Mouse (Mus musculus): ENCODE measurements at regions not wholly inside any gene's neighbourhood (a gene's known extent, or its start where the extent isn't known, plus 50 kb on each side); places are given as distances from the start of the nearest gene placed in this dataset.
"Not testable (repeated sequence)": the region's sequence is repeated elsewhere in the genome, so short reads cannot be mapped to it uniquely, and the experiment has no call there.

DNA sequence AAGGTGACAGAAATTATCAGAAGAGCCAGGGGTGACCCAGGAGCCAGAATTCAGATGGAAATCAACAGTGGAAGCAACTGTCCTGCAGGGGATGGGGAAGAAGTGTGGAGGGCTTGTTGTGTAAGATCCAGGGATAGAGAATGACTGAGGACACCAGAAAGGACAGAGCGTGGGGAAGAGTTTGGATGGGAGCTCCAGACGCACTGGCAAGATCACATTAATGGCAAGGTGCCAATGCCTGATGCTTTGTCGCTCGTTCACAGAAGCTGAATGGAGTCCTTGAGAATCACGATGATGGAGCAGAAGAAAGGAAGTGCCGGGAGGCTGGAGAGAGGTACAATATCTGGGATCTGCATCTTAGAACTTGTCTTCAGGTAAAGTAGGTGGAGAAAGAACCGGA, 519.0 kb upstream of the Fam160b2 start:
- WGBS, result 74% methylated on average over 7 of the region's 7 CpGs

DNA sequence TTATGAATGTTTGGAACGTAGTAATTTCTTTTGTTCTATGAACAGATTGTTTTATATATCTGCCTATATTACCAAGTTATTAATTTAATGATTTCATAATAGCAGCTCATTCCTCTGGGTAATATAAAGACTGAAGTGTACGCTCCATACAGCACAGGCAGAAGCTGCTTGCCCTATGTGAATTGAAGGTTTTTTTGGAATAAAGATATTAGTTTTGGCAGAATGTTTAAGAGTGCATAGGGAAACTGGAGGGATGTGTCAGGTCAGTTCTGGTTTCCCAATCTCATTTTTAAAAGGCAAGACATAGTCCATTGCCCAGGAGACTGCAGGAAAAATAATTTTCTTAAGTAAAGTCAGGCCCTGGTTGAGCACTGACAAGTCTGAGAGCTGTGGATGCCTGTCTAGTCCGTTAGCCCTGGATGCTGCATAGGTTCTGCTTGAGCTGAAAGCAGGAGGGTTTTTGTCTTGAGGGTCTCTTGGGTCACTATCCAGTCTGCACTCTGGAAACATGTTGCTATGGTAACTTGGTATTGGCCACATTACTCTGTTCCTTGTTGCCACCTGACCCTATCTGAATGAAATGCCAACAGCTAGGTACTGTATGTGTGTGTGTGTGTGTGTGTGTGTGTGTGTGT, 516.3 kb upstream of the Fam160b2 start:
- 84% methylated on average over 3 of the region's 3 CpGs for WGBS
- no peak for DNase-seq (ENCODE audit: low read depth, low spot score)

More for the DNA sequence above, 519.0 kb upstream of the Fam160b2 start:
- no peak for DNase-seq (ENCODE audit: low read depth, low spot score)

DNA sequence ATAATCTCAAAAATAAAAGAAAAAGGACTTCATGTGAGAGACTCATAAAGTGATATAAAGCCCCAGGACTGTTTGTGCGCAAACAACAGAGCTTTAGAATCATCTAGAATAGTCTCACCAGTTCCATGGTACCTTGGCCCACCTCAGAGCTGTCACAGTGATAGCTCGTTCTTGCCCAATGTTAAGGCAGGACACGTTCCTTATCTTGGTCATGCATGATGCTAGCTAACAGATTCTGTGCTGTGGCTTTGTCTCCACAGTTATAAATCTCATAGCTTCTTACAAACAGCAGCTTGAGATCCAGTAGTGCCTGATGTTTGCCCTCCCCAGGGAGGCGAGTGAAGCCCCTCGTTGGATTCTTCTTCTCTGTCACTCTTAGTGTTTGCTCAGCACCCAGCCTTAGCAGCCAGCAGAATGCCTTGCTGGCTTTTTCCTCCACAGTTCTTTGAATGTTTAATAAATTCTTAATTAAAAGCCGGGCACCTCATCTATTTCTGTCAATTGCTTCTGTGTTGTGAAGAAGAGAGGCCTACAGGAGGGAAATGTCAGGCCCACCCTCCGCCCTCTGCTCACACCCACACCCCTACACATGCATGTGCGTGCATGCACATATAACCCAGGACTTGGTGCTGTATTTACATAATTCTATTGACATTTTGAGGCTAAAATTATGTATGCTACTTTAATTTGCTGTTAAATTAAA, 515.6 kb upstream of the Fam160b2 start:
- no peak for DNase-seq (ENCODE audit: low read depth, low spot score)
- 68% methylated on average over 8 of the region's 8 CpGs for WGBS

DNA sequence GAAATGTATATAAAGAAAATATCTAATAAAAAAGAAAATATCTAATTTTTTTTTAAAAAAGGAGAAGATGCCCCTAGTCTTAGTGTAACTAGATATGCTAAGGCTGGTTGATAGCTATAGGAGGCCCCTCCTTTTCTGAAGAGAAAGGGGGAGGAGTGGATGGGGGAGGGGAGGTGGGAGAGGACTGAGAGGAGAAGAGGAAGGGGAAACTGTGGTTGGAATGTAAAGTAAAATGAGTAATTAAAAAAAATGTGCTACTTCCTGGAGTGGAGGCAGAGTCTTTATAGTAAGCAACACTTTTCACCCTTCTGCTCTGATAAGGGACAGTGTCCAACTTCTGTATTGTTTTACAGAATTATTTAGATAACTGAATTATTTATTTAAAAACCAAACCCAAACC, 513.6 kb upstream of the Fam160b2 start:
- no peak for DNase-seq (ENCODE audit: low read depth, low spot score)

DNA sequence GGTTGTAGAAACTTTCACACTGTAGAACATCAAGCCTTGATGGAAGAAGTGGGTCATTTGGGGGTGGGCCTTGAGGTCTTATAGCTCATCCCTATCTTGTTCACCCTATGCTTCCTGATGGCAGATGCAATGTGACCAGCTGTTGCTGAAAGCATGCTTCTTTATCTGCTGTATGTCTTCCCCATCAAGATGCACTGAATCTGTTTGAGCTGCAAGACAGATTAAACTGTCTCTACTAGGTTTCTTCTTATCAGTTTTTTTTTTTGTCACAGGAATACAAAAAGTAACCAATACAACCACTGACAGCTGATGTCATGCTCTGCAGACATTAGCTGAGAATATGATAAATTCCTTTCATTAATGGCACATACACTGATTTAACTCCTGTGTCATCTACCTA, 505.0 kb upstream of the Fam160b2 start:
- no peak for DNase-seq (ENCODE audit: low read depth, low spot score)

DNA sequence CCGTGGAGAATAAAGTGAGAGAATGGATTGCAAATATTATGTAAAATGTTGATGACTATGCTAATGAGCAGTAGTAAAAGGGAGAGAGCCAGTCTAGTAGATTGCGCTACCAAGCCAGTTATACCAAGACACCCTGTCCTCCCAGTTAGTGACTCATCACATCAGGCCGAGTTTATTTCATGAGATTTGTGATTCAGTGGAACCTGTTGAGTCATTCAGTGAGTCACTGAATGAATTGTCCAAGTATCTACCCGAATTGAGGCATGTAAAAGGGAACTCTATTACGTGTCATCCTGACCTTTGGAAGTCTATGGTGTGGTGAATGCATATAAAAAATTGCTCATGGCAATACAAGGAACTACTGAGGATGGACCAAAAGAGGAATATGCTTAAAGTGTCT, 504.3 kb upstream of the Fam160b2 start:
- DNase-seq (ENCODE audit: low read depth, low spot score), result peak; percentile 21
- WGBS, result 35% methylated on average over 5 of the region's 5 CpGs

DNA sequence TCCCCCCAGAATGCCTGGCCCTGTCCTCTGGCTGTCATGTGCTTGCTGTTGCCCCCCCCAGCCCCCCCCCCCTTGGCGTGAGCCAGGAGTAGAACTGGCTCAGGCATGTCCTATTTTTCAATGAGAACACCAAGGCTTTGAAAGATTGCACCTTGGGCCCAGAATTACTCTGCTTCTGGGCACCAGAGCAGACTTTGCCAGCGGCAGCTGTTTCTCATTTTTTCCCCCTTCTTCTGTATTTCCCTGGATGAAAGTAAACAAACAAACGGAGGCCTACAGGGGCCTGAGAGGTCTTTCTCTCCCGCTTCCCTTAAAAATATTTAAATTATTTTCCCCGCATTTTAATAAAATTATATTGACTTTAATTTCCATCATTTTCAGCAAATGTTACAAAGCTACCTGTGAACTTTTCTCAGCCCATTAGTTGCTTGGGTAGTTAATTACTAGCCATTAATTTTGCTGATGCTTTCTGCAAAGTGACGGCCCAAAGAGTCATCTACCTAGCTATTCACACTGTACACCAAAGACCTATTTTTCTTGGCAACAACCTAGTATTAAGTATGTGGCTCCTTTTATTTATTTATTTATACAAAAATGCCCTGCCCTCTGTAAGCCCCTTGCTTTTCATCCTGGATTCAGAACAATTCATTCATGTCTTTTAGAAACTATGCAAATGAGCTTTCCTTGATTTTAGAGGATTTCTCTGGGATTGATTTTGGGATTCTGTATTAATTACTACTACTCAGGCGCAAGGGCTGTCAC, 496.2 kb upstream of the Fam160b2 start:
- DNase-seq (ENCODE audit: low read depth, low spot score), result no peak
- WGBS, result 77% methylated on average over 7 of the region's 7 CpGs

DNA sequence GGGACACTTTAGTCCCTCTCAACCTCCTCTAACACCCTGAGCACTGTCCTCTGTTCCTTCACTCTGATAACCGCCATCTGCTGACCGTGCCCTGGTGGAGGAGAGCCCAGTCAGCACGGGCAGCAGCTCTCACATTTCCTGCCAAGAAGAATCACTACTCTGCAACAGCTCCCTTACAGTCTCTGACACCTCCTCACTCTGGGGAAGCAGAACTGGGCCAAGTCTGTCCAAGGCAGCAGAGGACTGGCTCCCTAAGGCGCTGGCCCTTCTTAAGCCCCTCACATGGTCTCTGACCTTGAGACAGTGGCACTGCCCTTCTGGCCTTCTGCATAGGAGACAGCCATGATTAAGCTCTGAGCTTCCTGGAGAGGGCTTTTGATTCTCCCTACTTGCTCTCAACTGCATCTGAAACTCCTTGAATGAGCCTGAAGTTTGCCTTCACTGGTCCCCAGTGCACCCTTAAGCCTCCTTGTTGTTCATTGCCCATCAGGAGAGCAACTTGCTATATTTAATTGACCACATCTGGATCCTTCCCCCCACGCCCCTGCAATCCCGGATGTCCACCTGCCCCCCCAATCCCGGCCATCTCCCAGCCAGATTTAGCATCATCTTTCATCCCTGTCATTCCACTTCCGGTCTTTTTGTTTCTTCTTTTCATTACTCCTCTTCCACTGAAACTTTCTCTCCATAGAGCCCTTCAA, 493.1 kb upstream of the Fam160b2 start:
- DNase-seq (ENCODE audit: low read depth, low spot score), result no peak
- 59% methylated on average over 8 of the region's 8 CpGs for WGBS

DNA sequence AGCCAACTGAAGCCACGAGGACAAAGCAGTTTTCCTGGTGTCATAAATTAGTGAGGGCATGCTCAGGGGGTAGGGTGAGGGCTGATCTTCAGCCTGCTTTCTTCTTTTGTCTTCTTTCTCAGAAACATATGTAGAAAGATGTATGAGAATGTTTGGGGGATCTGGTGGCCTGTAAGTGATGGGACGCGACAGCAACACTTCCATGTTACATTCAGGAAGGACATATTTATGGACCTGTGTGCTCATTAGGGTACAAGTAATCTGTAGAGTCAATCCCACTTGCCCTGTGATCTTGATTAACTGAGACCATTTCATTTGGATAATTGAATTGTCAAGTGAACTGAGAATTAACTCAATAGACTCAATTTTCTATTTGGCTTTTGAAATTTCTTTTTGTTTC, 486.1 kb upstream of the Fam160b2 start:
- 77% methylated on average over 3 of the region's 3 CpGs for WGBS
- DNase-seq (ENCODE audit: low read depth, low spot score), result no peak

DNA sequence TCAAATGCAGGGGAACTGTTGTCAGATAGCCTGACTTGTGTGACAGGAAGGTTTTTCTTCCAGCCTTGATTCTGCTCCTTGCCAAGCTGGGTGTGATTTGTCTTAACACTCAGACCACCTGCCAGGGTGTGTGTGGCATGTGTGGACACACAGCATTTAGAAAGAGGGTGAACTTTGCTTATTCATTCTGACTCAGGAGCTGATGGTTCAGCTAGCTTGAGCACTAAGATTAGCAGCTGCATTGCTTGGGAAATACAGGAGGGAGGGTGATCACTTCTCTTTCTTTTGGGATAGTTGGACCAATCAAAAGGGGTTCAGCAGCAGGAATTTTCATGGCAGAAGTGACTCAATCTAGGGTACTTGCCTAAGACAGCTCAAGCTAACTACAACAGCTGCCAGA, 482.7 kb upstream of the Fam160b2 start:
- no peak for DNase-seq (ENCODE audit: low read depth, low spot score)

DNA sequence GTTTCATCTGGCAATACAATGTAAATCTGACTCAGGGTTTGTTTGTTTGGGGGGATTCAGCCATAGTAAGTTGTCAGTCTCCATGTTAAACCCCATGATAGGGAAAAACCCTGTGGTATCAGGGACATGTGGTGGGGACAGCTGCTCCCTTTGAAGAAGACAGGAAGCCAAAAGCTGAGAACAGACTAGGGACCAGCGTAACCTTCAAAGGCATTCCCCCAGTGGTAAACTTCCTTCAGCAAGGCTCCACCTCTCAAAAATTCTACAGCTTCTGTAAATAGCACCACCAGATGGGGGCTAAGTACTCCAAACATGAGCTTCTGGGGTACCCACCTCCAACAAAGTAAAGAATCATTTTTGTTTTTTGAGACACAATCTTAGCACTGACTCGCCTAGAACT, 476.0 kb upstream of the Fam160b2 start:
- no peak for DNase-seq (ENCODE audit: low read depth, low spot score)
- WGBS, result 62% methylated on average over 2 of the region's 2 CpGs

DNA sequence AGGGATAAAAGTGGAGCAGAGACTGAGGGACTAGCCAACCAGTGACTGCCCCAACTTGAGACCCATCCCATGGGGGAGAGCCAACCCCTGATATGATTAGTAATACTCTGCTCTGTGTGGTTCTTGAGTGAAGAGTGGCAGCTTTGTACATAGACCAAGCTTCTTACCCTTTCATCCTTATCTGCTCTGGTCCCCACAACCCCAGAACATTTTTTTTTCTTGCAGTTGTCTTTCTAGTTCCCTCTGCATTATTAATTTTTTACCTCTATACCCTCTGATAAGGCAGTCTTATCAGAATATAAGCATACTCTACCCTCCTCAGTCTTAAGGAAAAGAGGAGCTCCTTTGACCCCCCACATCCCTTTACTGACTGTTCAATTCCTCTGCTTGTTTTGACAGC, 474.4 kb upstream of the Fam160b2 start:
- no peak for DNase-seq (ENCODE audit: low read depth, low spot score)

DNA sequence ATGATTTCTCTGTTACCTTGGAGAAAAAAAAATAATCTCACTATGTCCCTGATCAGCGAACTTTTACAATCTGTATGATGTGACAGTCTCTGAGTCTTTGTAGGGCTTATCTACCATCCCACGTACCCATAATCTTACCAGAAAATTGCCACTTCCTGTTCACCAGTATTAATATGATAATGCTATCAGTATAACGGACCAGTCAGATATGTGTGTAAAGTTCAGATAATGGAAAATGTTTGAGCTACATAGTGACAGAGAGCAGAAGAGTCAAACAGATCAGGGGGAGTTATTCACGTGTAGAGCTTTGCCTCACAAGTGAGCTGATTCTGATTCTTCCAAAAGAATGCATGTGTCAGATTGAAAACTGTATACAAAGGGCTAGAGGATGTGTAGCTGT, 466.0 kb upstream of the Fam160b2 start:
- WGBS, result 65% methylated on average over 4 of the region's 4 CpGs
- no peak for DNase-seq (ENCODE audit: low read depth, low spot score)

DNA sequence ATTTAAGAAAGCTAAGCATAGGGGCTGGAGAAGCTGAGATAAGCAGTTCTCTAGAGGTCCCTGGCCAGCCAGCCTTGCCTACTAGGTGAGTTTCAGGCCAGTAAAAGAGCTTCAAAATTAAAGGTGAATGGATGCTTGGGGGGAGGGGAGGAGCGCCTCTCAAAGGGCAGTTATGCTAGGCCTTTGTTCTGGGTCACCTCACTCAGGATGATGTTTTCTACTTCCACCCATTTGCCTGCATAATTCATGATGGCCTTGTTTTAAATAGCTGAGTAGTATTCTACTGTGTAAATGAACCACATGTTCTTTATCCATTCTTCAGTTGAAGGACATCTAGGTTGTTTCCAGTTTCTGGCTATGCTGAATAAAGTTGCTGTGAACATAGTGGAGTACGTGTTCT, 457.0 kb upstream of the Fam160b2 start:
- 89% methylated on average over 2 of the region's 2 CpGs for WGBS
- no peak for DNase-seq (ENCODE audit: low read depth, low spot score)

DNA sequence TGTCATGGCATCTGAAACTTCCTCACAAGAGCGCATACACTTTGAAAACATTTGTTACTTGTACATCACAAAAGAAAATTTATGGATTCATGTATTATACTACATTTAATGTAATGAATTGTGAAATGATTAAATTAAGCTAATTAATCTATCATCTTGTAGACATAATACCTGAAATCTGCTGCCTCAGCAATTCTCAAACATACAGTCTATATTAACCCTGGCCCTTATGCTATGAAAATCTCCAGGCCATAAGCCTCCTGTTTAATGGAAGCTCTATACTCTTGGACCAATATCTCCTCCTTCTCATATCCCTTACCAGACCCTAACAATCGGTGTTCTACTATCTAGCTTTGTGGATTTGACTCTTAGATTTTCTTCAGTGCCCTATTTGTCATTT, 455.8 kb upstream of the Fam160b2 start:
- WGBS, result 94% methylated on average over 2 of the region's 2 CpGs
- DNase-seq (ENCODE audit: low read depth, low spot score), result no peak

DNA sequence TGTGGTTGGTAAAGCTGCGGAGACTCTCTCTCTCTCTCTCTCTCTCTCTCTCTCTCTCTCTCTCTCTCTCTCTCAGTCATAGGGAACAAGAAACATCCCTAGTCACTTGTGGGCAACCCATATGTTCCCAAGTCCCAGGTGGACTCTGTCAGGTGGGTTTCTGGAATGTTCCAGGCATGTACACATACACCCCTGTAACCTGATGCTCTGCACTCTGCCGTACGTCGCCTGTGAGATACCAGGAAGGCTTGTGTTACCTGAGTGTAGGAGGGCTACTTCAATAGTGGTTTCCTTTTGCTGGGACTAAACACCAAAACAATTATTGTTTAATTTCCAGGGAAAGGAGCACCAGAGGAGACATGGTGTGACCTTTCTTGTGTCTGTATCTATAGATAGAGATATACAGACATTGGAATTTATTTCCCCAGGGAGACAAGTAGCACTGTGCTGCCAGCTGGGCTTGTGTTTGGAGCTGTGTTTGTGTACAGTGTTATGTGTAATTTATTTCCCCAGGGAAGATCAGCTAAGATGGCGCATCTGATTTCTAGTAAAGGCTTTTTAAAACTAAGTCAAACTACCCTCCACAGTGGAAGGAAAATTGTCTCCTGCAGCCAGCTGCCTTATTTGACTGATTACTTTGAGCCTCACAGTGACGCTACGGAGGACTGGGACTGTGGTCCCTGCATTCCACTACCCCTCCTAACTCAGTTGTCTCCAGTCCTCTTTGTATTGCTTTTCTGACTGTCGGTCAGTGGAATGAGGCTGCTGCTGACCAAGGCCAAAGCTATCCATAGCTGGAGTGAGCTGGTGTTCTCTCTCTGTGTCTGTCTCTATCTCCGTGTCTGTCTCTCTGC, 454.4 kb upstream of the Fam160b2 start:
- 54% methylated on average over 9 of the region's 9 CpGs for WGBS
- no peak for DNase-seq (ENCODE audit: low read depth, low spot score)

DNA sequence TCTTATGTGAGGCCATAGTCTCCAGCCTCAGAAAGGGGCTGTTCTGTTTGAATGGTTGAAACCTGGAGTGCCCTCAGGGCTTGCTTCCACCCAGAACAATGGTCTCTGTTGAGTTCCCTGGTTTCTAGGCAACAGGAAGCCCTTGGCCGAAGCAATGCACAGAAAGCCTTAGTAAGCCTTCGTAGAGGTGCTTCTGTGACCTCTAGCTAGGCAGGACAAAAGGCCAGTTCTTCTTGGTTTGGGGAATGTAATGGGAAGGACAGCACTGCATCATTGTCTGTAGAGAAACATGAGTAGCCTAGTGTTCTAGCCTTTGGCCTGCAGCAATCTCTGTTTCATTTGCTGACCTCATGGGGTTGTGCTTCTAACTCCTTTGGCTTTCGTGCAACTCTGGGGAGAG, 447.5 kb upstream of the Fam160b2 start:
- no peak for DNase-seq (ENCODE audit: low read depth, low spot score)
- WGBS, result 48% methylated on average over 3 of the region's 3 CpGs

DNA sequence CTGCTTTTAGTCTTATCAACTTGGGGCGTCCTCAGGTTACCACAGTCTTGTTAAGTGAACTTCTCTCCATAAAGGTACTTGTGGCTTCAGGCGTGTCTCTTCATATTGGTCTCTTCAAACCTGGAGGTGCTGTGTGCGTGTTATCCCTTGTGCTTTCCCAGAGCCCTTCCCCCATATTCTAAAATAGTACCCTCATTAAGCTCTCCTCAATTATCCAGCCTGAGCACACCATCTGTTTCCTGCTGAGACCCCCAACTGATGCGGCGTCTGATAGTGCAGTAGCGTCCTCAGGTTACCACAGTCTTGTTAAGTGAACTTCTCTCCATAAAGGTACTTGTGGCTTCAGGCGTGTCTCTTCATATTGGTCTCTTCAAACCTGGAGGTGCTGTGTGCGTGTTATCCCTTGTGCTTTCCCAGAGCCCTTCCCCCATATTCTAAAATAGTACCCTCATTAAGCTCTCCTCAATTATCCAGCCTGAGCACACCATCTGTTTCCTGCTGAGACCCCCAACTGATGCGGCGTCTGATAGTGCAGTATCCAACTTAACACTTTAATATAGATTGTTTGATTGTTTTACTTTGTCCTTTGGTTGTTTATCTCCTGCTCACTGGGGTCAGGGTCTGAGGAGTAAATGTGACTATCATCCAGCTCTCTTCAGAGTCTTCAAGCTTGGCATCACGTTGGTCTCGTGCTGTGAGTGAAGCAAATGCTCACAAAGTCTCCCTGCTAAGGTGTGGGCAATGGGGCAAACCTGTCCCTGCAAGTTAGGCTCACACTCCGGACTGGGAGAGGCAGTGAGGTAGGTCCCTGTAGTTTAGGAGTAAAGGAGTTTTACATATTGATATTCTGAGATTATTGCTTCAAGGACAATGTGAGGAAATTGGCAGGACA, 444.5 kb upstream of the Fam160b2 start:
- DNase-seq (ENCODE audit: low read depth, low spot score), result not testable (repeated sequence)
- 49% methylated on average over 11 of the region's 13 CpGs for WGBS

DNA sequence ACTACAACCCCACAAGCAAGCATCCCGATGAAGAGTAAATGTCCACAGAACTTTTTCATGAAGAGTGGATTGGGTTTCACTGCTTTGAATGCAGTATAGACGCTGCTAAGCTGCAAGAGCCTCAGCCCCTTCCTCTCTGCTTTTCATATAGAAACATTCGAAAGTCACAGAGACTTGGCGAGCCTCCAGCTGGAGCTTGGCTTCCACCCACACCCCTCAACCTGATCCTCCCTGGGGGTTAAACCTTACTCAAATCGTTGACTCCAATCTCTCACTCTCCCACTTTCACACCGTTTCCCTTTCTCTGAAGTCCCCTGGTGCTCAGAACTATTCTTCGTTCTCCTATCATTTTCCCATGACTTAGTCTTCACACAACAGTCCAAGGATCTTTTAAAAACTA, 437.0 kb upstream of the Fam160b2 start:
- 59% methylated on average over 7 of the region's 7 CpGs for WGBS
- no peak for DNase-seq (ENCODE audit: low read depth, low spot score)
